Mouse (Mus musculus): Measurements from ENCODE around the gene Cldn15. TPM values are rescaled to one million over a fixed set of nuclear protein-coding genes. Genes with fewer than 3 reads are reported as not detected.

The Cldn15 gene
- total and polyA plus RNA-seq, 3 experiments: 0.25 to 0.29 TPM; not detected in 1

GRCm38 (mm10) chr5:136986695-136987137 is 20.3 kb downstream of the Cldn15 start, which contains the start of gene Plod3:
Gene Plod3, plus strand, starts transcription at chr5:136987019.
- in situ Hi-C loops (cut with MboI; ENCODE audit: low pct_ligation_motif_present, low pct_unique_long_range_greater_than_20kb, low sequenced_read_pairs): no loop called here

GRCm38 (mm10) chr5:136987138-136987933 is 20.9 kb downstream of the Cldn15 start:
- peak overlapping the region; percentile 78 for H3K4me2 ChIP-seq (ENCODE audit: insufficient read depth, low read depth, poor library complexity, severe bottlenecking)
- H3K9me3 ChIP-seq (replicated peaks; ENCODE audit: low read length): no peaks in the 10 kb centered on the region
- peak overlapping the region; percentile 93 for H3K9ac ChIP-seq (ENCODE audit: insufficient read depth, low read depth)
- peaks cover 5 to 19% of the 10 kb centered on the region in 2 experiments; a peak in 2 of 4 replicates for H3K4me1 ChIP-seq (ENCODE audit: control insufficient read depth in 1 of 2, insufficient read depth in 2 of 2)
- peaks cover 2% of the 10 kb centered on the region; the same call in 1 of the 2 replicates for H3K79me2 ChIP-seq (replicated peaks; ENCODE audit: control insufficient read depth, extremely low read depth, insufficient read depth, poor library complexity, severe bottlenecking)
- peak; percentile 55 for DNase-seq (ENCODE audit: extremely low read depth)
- dilution Hi-C loops (cut with MboI; ENCODE audit: extremely low pct_ligation_motif_present, extremely low pct_unique_long_range_greater_than_20kb, low sequenced_read_pairs) (no loop called here), in situ Hi-C loops (cut with MboI; ENCODE audit: low pct_ligation_motif_present, low pct_unique_long_range_greater_than_20kb, low sequenced_read_pairs) (no loop called here)
- H3K4me3 ChIP-seq (replicated peaks in 1 of 3; ENCODE audit: low read depth in 2 of 3, low read length in 2 of 3, poor library complexity in 1 of 3): peak overlapping the region; percentile 80 to 88 (median 82)
- TF ChIP-seq GABPA (IDR thresholded peaks at IDR 0.05; ENCODE audit: insufficient replicate concordance, low read depth, low read length): no peak
- no peak for TF ChIP-seq CHD1 (IDR thresholded peaks at IDR 0.05; ENCODE audit: low read depth, low read length)
- TF ChIP-seq ZMIZ1 (IDR thresholded peaks at IDR 0.05; ENCODE audit: low read depth, low read length): 0 out of 2 replicates have a peak, but pooled peaks have one; percentile 36
- TF ChIP-seq MYC (IDR thresholded peaks at IDR 0.05; ENCODE audit: low read depth, low read length): 0 out of 2 replicates have a peak, but pooled peaks have one; percentile 2
- TF ChIP-seq TBP (conservative IDR thresholded peaks at IDR 0.05; ENCODE audit: low read depth, low read length): no peak
- TF ChIP-seq POLR2A (IDR thresholded peaks at IDR 0.05; ENCODE audit: low read depth, low read length): peak; percentile 64; the same call in 1 of the 2 replicates
- TF ChIP-seq TCF12 (IDR thresholded peaks at IDR 0.05; ENCODE audit: low read depth, low read length): no peak
- TF ChIP-seq NELFE (IDR thresholded peaks at IDR 0.05; ENCODE audit: low read depth, low read length): peak; percentile 23; the same call in 1 of the 2 replicates
- TF ChIP-seq NRF1 (IDR thresholded peaks at IDR 0.05; ENCODE audit: low read depth, low read length): no peak; the same call in 1 of the 2 replicates
- peak overlapping the region; percentile 20 for H3K27ac ChIP-seq (ENCODE audit: insufficient read depth, low read depth)
- peaks cover 41 to 67% of the 10 kb centered on the region in 2 experiments for H3K36me3 ChIP-seq (replicated peaks in 1 of 2; ENCODE audit: control insufficient read depth in 1 of 2, insufficient read depth in 1 of 2, low read length in 1 of 2)
- no peaks in the 10 kb centered on the region for H3K27me3 ChIP-seq (replicated peaks)

More at GRCm38 (mm10) chr5:136986695-136987137, 20.3 kb downstream of the Cldn15 start, which contains the start of gene Plod3:
- Histone ChIP-seq H3K27me3 (replicated peaks) (no peaks in the 10 kb centered on the region), H3K9ac (ENCODE audit: insufficient read depth, low read depth) (peak within 1 kb of the TSS; percentile 93), H3K4me3 (replicated peaks in 1 of 3; ENCODE audit: low read depth in 2 of 3, low read length in 2 of 3, poor library complexity in 1 of 3) (peak within 1 kb of the TSS; percentile 82 to 96 (median 88)), H3K79me2 (replicated peaks; ENCODE audit: control insufficient read depth, extremely low read depth, insufficient read depth, poor library complexity, severe bottlenecking) (peaks cover 2% of the 10 kb centered on the region; the same call in 1 of the 2 replicates), H3K36me3 (replicated peaks in 1 of 2; ENCODE audit: control insufficient read depth in 1 of 2, insufficient read depth in 1 of 2, low read length in 1 of 2) (peaks cover 44 to 67% of the 10 kb centered on the region in 2 experiments), H3K27ac (ENCODE audit: insufficient read depth, low read depth) (peak within 1 kb of the TSS; percentile 20), H3K4me2 (ENCODE audit: insufficient read depth, low read depth, poor library complexity, severe bottlenecking) (peak within 1 kb of the TSS; percentile 82), H3K9me3 (replicated peaks; ENCODE audit: low read length) (no peaks in the 10 kb centered on the region), H3K4me1 (ENCODE audit: control insufficient read depth in 1 of 2, insufficient read depth in 2 of 2) (peaks cover 5 to 19% of the 10 kb centered on the region in 2 experiments; a peak in 2 of 4 replicates)
- peak; percentile 99 for DNase-seq (ENCODE audit: extremely low read depth)
- dilution Hi-C loops (cut with MboI; ENCODE audit: extremely low pct_ligation_motif_present, extremely low pct_unique_long_range_greater_than_20kb, low sequenced_read_pairs): no loop called here
- TF ChIP-seq MAZ (IDR thresholded peaks at IDR 0.05; ENCODE audit: low read depth, low read length): no peak
- no peak for TF ChIP-seq CTCF (conservative IDR thresholded peaks at IDR 0.05 in 1 of 2, IDR thresholded peaks at IDR 0.05 in 1 of 2; ENCODE audit: low read depth in 2 of 2, low read length in 2 of 2)
- no peak for TF ChIP-seq MAFK (IDR thresholded peaks at IDR 0.05; ENCODE audit: insufficient replicate concordance, low read length)
- TF ChIP-seq POLR2A (IDR thresholded peaks at IDR 0.05; ENCODE audit: low read depth, low read length): peak; percentile 67
- peak; percentile 55; the same call in 1 of the 2 replicates for TF ChIP-seq MEF2A (IDR thresholded peaks at IDR 0.05; ENCODE audit: borderline replicate concordance, low read depth, low read length)
- TF ChIP-seq POLR2AphosphoS2 (IDR thresholded peaks at IDR 0.05; ENCODE audit: low read depth, low read length): no peak
- TF ChIP-seq MXI1 (IDR thresholded peaks at IDR 0.05; ENCODE audit: low read depth, low read length): peak; percentile 90
- TF ChIP-seq SIN3A (IDR thresholded peaks at IDR 0.05; ENCODE audit: low read length): peak; percentile 89; the same call in 1 of the 2 replicates
- no peak for TF ChIP-seq RAD21 (IDR thresholded peaks at IDR 0.05; ENCODE audit: low read depth, low read length)
- peak; percentile 83 for TF ChIP-seq ZNF384 (IDR thresholded peaks at IDR 0.05; ENCODE audit: low read depth, low read length)
- TF ChIP-seq KAT2A (IDR thresholded peaks at IDR 0.05; ENCODE audit: insufficient replicate concordance, low read length): peak; percentile 83; the same call in 1 of the 2 replicates
- TF ChIP-seq MYC (IDR thresholded peaks at IDR 0.05; ENCODE audit: low read depth, low read length): peak; percentile 83
- peak; percentile 62 for TF ChIP-seq MAX (IDR thresholded peaks at IDR 0.05; ENCODE audit: low read length)
- TF ChIP-seq TCF12 (IDR thresholded peaks at IDR 0.05; ENCODE audit: low read depth, low read length): peak; percentile 65; the same call in 1 of the 2 replicates
- peak; percentile 88 for TF ChIP-seq ELF1 (IDR thresholded peaks at IDR 0.05; ENCODE audit: low read depth, low read length)
- no peak for TF ChIP-seq USF1 (IDR thresholded peaks at IDR 0.05; ENCODE audit: low read depth, low read length)
- no peak for TF ChIP-seq UBTF (IDR thresholded peaks at IDR 0.05; ENCODE audit: low read depth, low read length)
- TF ChIP-seq EP300 (IDR thresholded peaks at IDR 0.05; ENCODE audit: low read length): no peak
- TF ChIP-seq ZKSCAN1 (IDR thresholded peaks at IDR 0.05; ENCODE audit: borderline replicate concordance, low read depth, low read length): no peak
- peak; percentile 89 for TF ChIP-seq BHLHE40 (IDR thresholded peaks at IDR 0.05; ENCODE audit: low read depth, low read length)
- no peak for TF ChIP-seq JUN (IDR thresholded peaks at IDR 0.05; ENCODE audit: insufficient read depth, low read depth, low read length)
- no peak; the same call in 1 of the 2 replicates for TF ChIP-seq GABPA (IDR thresholded peaks at IDR 0.05; ENCODE audit: insufficient replicate concordance, low read depth, low read length)
- TF ChIP-seq CHD2 (IDR thresholded peaks at IDR 0.05; ENCODE audit: low read length): no peak
- TF ChIP-seq USF2 (conservative IDR thresholded peaks at IDR 0.05; ENCODE audit: low read depth, low read length): no peak
- TF ChIP-seq ZC3H11A (IDR thresholded peaks at IDR 0.05; ENCODE audit: low read depth, low read length): no peak
- TF ChIP-seq RCOR1 (conservative IDR thresholded peaks at IDR 0.05; ENCODE audit: low read depth, low read length): no peak
- TF ChIP-seq NELFE (IDR thresholded peaks at IDR 0.05; ENCODE audit: low read depth, low read length): peak; percentile 84
- TF ChIP-seq JUND (conservative IDR thresholded peaks at IDR 0.05; ENCODE audit: low read depth, low read length): 0 out of 2 replicates have a peak, but pooled peaks have one; percentile 7
- 0 out of 2 replicates have a peak, but pooled peaks have one; percentile 4 for TF ChIP-seq ETS1 (conservative IDR thresholded peaks at IDR 0.05; ENCODE audit: low read depth, low read length)
- no peak; the same call in 1 of the 2 replicates for TF ChIP-seq IRF4 (IDR thresholded peaks at IDR 0.05; ENCODE audit: low read depth, low read length)
- TF ChIP-seq CHD1 (IDR thresholded peaks at IDR 0.05; ENCODE audit: low read depth, low read length): no peak
- peak; percentile 89 for TF ChIP-seq HCFC1 (IDR thresholded peaks at IDR 0.05; ENCODE audit: low read depth, low read length)
- TF ChIP-seq E2F4 (IDR thresholded peaks at IDR 0.05; ENCODE audit: insufficient replicate concordance, low read depth, low read length): 0 out of 2 replicates have a peak, but pooled peaks have one; percentile 33
- no peak for TF ChIP-seq PAX5 (IDR thresholded peaks at IDR 0.05; ENCODE audit: low read length)
- TF ChIP-seq ZMIZ1 (IDR thresholded peaks at IDR 0.05; ENCODE audit: low read depth, low read length): peak; percentile 39; the same call in 1 of the 2 replicates
- TF ChIP-seq NRF1 (IDR thresholded peaks at IDR 0.05; ENCODE audit: low read depth, low read length): peak; percentile 95
- no peak for TF ChIP-seq SMC3 (IDR thresholded peaks at IDR 0.05; ENCODE audit: low read depth, low read length)
- peak; percentile 35; the same call in 1 of the 2 replicates for TF ChIP-seq TBP (conservative IDR thresholded peaks at IDR 0.05; ENCODE audit: low read depth, low read length)
